Mouse (Mus musculus) kidney, adult 2 months (tissue): ENCODE measurements around the gene Stard13. TPM values are rescaled to one million over a fixed set of nuclear protein-coding genes. Genes with fewer than 3 reads are reported as not detected.

Experiments
- DNase-seq: peaks from one replicate; pipeline ENCODE4 v3.0.0; 2021
- H3K27ac ChIP-seq: fragments of 200-500 bp; 2 replicates; pipeline ENCODE4 v1.5.1; 2012; ENCODE audit warnings: low read depth, low read length, control low read depth, inconsistent platforms; ENCODE audit not compliant: insufficient read depth
- H3K27me3 ChIP-seq: fragments of 200-500 bp; replicated peaks from 2 replicates; pipeline ENCODE4 v1.6.1; 2012; ENCODE audit warnings: mild to moderate bottlenecking, moderate library complexity, low read length, inconsistent platforms; ENCODE audit not compliant: control insufficient read depth, insufficient read depth
- H3K36me3 ChIP-seq: fragments of 200-500 bp; 2 replicates; pipeline ENCODE4 v1.6.1; 2012; ENCODE audit warnings: mild to moderate bottlenecking, moderate library complexity, low read length, inconsistent platforms; ENCODE audit not compliant: control insufficient read depth, insufficient read depth
- H3K4me1 ChIP-seq: fragments of 200-500 bp; 2 replicates; pipeline ENCODE4 v1.6.1; 2011; ENCODE audit warnings: low read length; ENCODE audit not compliant: control insufficient read depth, insufficient read depth
- H3K4me3 ChIP-seq: fragments of 200-500 bp; 2 replicates; pipeline ENCODE4 v1.5.1; 2011; ENCODE audit warnings: mild to moderate bottlenecking, low read depth, low read length, control low read depth; ENCODE audit not compliant: insufficient read depth
- CTCF ChIP-seq: fragments of 200-500 bp; conservative IDR thresholded peaks from 2 replicates; pipeline ENCODE4 v1.5.1; 2011; ENCODE audit warnings: low read depth, mild to moderate bottlenecking, control low read depth, low read length, moderate library complexity, mixed read lengths; ENCODE audit not compliant: insufficient read depth, insufficient read length
- POLR2A ChIP-seq: fragments of 200-500 bp; IDR thresholded peaks from one replicate; pipeline ENCODE4 v1.6.1; 2011; ENCODE audit warnings: low read depth, low read length, control low read depth
- WGBS: fragments of 180-500 bp; shearing (Covaris S2); methylation state at CpG from one replicate; pipeline ENCODE4 v1.1.7; 2018; 5-methylcytosine and 5-hydroxymethylcytosine counted together
- polyA plus RNA-seq: library from polyadenylated mRNA; depleted of rRNA; stranded (reverse); fragments of >200 nt; gene quantifications from 2 replicates; pipeline ENCODE4 v1.2.3, GENCODE M21; 2012

Stard13 gene
- polyA plus RNA-seq, 1 experiment, result 7.3 TPM

DNA sequence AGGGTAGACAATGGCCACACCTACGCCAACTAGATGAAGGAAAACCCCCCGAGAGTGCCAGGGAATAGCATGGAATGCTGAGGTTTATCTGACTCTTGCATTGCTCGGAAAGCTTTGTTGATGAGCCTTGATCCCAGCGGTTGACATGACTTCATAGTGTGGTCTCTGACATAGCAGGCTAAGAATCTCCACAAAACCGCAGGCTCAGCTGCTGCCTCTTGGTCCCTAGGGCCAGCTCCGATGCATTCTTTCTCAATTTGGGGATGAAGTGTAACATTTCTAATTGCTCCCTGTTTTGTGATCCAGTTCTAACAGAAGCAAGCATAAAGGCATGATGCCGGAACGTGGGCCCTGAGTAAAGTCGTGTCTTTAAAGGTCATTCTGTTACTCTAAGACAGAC is 120.9 kb downstream of the Stard13 start:
- H3K27ac ChIP-seq, result no peak overlapping the region; the same call in 1 of the 2 replicates
- 76% methylated on average over 9 of the region's 9 CpGs for WGBS
- TF ChIP-seq CTCF, result no peak
- TF ChIP-seq POLR2A, result no peak
- H3K27me3 ChIP-seq, result no peaks in the 10 kb centered on the region
- no peak overlapping the region for H3K4me3 ChIP-seq
- peaks cover 13% of the 10 kb centered on the region; the same call in 1 of the 2 replicates for H3K4me1 ChIP-seq
- DNase-seq, result peak; percentile 39
- H3K36me3 ChIP-seq, result no peaks in the 10 kb centered on the region

- Histone ChIP-seq H3K27me3 (no peaks in the 10 kb centered on the region), H3K27ac (no peak overlapping the region), H3K4me3 (no peak overlapping the region), H3K36me3 (no peaks in the 10 kb centered on the region), H3K4me1 (peaks cover 14% of the 10 kb centered on the region; the same call in 1 of the 2 replicates)
- DNase-seq, result no peak
- WGBS, result 86% methylated on average over 7 of the region's 7 CpGs
- TF ChIP-seq CTCF (no peak), POLR2A (no peak)
These were observed 122.4 kb downstream of the Stard13 start for GRCm38 (mm10) chr5:151111080-151111871.

GRCm38 (mm10) chr5:151110461-151110908 is 123.2 kb downstream of the Stard13 start:
- H3K27me3 ChIP-seq, result no peaks in the 10 kb centered on the region
- no peaks in the 10 kb centered on the region for H3K36me3 ChIP-seq
- DNase-seq, result peak; percentile 41
- H3K4me1 ChIP-seq, result peaks cover 14% of the 10 kb centered on the region; the same call in 1 of the 2 replicates
- TF ChIP-seq POLR2A (no peak), CTCF (no peak)
- no peak overlapping the region for H3K4me3 ChIP-seq
- 58% methylated on average over 6 of the region's 6 CpGs for WGBS
- H3K27ac ChIP-seq, result no peak overlapping the region; the same call in 1 of the 2 replicates

DNA sequence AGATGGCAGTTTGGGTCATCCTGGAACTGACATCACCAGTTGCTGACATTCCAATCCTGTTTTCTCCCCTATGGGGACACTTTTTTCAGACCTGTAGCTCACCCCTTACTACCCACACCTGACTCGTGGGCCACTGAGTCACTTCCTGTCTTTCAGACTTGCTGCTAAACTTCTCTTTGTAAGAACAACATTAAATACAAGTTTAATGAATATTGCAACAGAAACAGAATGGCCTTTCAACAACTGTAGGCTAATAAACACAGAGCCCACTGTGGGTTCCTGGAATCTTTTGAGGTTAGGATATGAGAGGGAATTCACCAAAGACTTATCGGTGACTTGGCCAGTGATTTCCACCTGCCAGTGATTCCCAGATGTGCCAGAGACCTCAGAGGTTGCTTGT is 123.8 kb downstream of the Stard13 start:
- no peak for DNase-seq
- H3K36me3 ChIP-seq, result no peaks in the 10 kb centered on the region
- TF ChIP-seq POLR2A (no peak), CTCF (no peak)
- peak overlapping the region; percentile 60; the same call in 1 of the 2 replicates for H3K27ac ChIP-seq
- peaks cover 20% of the 10 kb centered on the region for H3K4me1 ChIP-seq
- no peak overlapping the region for H3K4me3 ChIP-seq
- no peaks in the 10 kb centered on the region for H3K27me3 ChIP-seq
- 70% methylated on average over 2 of the region's 2 CpGs for WGBS

DNA sequence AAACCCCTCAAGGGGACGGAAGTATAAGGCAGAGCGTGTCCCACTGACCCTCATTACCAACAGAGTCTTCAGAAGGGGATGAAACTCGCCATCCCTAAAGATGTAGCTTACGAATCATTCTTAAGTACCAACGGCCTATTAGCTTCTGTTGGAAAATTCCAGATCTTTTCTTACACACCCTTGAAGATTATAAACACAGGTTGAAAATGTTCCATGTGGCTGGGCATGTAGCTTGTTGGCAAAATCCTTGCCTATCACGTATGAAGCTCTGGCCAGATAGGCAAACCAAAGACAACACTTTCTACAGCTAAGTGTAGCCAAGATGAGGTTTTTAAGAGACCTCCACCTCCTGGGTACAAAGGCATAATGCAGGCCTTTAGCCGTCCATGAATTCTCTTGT is 124.7 kb downstream of the Stard13 start:
- 67% methylated on average over 7 of the region's 7 CpGs for WGBS

DNA sequence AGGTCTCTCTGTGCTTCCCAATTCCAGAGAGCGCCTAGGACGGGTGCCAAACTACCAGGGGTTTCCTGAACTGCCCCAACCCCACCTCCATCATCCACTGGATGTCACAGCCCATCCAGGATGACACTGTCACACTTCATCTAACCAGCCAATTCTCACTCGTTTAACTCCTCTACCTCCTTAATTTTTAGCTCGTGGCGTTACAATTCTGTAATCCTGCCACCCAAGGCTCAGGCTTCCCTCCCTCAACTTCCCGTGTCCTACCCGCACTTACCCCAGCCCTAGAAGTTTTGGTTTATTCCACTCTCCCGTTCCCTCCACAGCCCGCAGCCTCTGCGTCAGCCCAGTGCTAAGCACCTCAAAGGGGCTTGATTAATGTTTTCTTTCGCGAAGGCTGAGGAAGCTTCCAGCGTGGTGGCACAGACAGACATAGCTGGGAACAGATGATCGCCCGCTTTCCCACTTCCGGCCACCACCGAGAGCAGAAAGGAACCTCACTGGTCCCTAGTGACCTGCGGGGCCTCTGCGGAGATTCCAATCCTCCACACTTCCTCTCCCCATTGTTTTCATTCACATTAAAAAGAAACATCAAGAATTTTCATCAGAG is 125.2 kb downstream of the Stard13 start:
- 31% methylated on average over 19 of the region's 19 CpGs for WGBS
- Histone ChIP-seq H3K4me1 (peaks cover 26% of the 10 kb centered on the region), H3K4me3 (peak overlapping the region; percentile 51), H3K27me3 (no peaks in the 10 kb centered on the region), H3K27ac (peak overlapping the region; percentile 85), H3K36me3 (no peaks in the 10 kb centered on the region)
- peak; percentile 50 for DNase-seq
- TF ChIP-seq POLR2A (no peak), CTCF (no peak)

More for the DNA sequence above, 124.7 kb downstream of the Stard13 start:
- H3K36me3 ChIP-seq, result no peaks in the 10 kb centered on the region
- no peaks in the 10 kb centered on the region for H3K27me3 ChIP-seq
- TF ChIP-seq CTCF, result no peak
- TF ChIP-seq POLR2A, result no peak
- H3K4me1 ChIP-seq, result peaks cover 26% of the 10 kb centered on the region
- H3K27ac ChIP-seq, result peak overlapping the region; percentile 85
- peak overlapping the region; percentile 51; the same call in 1 of the 2 replicates for H3K4me3 ChIP-seq
- no peak for DNase-seq

DNA sequence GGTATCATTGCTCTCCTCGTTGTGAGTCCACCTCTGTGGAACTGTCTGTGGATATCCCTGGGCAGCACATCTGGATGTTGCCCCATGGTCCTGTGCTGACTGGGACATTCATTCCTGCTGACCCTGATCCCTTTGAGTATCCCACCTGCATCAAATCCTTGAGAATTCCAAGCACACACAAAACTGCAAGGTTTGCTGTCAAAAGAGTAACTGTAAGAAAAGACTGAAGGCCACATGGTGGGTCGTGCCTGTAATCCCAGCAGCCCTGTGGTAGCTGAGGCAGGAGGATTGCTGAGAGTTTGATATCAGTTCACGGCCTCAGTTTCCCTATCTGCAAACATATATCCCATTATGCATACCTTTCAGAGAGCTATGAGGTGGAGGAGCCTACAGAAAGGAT is 126.8 kb downstream of the Stard13 start:
- TF ChIP-seq POLR2A (no peak), CTCF (no peak)
- Histone ChIP-seq H3K4me3 (no peak overlapping the region), H3K27ac (no peak overlapping the region), H3K36me3 (no peaks in the 10 kb centered on the region), H3K4me1 (peaks cover 26% of the 10 kb centered on the region), H3K27me3 (no peaks in the 10 kb centered on the region)
- WGBS, result 93% methylated on average over 3 of the region's 3 CpGs
- no peak for DNase-seq
